Mouse (Mus musculus) erythroblast, adult 5-6 weeks (primary cell): ENCODE results near the gene Sema6c. TPM values are rescaled to one million over a fixed set of nuclear protein-coding genes. Genes with fewer than 3 reads are reported as not detected.
"Not testable (repeated sequence)": the region's sequence is repeated elsewhere in the genome, so short reads cannot be mapped to it uniquely, and the experiment has no call there.

ENCODE experiments used
- ATAC-seq: replicated peaks from 2 replicates; pipeline ENCODE4 v1.8.0; 2016; ENCODE audit warnings: moderate number of reproducible peaks, mild to moderate bottlenecking, moderate TSS enrichment, inconsistent platforms; ENCODE audit not compliant: poor library complexity, low FRiP score, severe bottlenecking
- total RNA-seq, 2 experiments: library from RNA; stranded (forward) in 1 of 2; stranded (reverse) in 1 of 2; fragments of 150-400 nt in 1 of 2; fragments of 200-764, 138-1000 nt in 1 of 2; gene quantifications; 2 replicates each; pipeline versions ENCODE4 v1.2.3 to v1.2.4; 2015 to 2017; ENCODE audit warnings: low replicate concordance in 2 of 2

Gene Sema6c
- total RNA-seq, 2 experiments from 2014 or later: not detected

- no peak for ATAC-seq
Observed at GRCm38 (mm10) chr3:95178948-95179347, 18.7 kb downstream of the Sema6c start.

DNA sequence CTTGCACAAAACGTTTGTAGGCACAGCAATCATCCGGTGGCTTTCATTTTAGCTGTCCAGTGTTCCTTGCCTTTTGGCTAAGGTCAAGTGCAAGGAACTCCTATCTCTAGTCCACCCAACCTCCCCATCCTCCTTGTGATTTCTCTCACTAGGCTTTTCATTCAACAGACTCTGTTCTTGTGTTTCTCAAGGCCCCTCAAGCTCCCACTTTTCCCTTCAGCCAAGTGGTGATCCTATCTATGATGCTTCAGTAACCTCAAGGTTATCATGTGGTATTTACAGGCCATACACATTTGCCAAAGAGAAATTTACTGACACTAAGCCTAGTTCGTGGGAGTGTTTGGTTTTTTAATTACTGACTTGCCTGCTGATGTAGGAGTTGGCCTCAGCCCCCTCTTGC, 19.6 kb downstream of the Sema6c start:
- ATAC-seq: no peak

- ATAC-seq: no peak
Observed at GRCm38 (mm10) chr3:95181841-95182240, 21.6 kb downstream of the Sema6c start.

GRCm38 (mm10) chr3:95184796-95185577, 24.7 kb downstream of the Sema6c start:
- ATAC-seq: no peak

DNA sequence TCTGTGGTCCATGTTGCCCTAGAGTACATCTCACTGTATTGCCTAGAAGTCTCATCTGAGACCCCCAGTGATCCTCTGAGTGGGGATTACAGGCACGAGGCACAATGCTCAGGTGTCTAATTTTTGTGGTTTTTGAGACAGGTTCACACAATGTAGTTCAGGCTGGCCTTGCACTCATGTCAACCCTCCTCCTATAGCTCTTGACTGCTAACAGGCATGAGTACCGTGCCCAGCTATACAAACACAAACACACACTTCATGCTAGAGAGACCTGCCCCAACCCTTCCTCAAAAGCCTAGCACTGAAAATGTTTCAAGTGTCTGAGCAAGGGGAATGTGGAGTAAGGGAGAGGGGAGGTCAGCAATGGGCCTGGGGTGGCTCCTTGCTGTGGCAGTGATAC, 25.8 kb downstream of the Sema6c start:
- ATAC-seq: no peak

DNA sequence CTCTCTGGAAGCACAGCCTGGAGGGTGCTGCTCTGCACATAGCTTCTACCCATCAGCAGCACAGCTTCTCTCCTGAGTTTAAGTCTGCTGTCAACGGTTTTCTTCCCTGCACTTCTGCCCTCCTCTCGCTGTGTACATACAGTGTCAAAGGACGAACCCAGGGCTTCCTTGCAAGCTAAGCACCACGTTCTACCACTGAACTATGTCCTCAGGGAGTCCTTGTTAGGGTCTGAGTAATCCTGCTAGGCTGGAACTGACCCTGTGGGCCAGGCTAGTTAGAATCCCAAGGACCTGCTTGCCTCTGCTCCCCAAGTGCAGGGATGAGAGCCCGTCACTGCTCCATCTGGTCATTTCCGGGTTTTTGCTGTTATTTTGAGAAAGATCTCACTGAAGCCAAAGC, 26.6 kb downstream of the Sema6c start:
- ATAC-seq: no peak

DNA sequence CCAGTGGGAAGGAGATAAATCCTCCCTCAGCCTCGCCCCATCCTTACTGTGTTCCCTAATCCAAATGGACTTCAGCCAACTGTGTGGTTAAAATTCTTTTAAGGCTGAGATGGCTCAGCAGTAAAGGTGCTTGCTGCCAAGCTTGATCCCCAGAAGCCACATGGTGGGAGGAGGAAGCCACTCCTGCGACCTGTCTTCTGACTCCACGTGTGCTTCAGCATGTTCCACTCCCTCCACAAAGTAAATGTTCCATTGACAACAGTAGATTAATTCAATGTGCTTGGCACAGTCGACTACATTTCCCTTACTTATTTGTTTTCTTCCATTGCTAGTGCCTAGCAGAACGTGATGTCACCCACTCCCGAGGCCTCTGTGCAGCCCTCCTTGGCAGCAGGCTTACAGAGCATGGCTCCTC, 34.5 kb downstream of the Sema6c start:
- no peak for ATAC-seq

- no peak for ATAC-seq
Observed at GRCm38 (mm10) chr3:95195772-95196171, 35.5 kb downstream of the Sema6c start.

GRCm38 (mm10) chr3:95199101-95199500, 38.8 kb downstream of the Sema6c start:
- no peak for ATAC-seq

- ATAC-seq: no peak
Observed at GRCm38 (mm10) chr3:95200132-95200531, 39.9 kb downstream of the Sema6c start.

DNA sequence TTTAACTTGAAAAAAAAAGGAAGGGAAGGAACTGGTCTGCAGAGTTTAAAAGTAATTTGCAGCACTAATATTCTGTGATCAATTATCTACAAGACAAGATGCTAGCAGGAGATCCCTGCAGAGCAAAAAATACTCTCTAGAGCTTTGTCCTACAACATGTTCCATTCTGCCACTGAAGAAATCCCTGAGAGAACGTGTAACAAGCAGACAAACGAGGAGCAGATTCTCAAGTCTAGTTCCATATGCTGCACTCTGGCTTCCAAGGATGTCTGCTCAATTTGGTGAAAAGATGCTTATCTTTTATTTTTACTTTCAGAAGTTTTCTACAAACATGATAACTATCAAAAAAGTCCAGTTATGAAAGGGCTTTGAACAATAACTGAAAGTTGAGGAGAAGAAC, 40.3 kb downstream of the Sema6c start:
- no peak for ATAC-seq

- ATAC-seq: no peak
Observed at GRCm38 (mm10) chr3:95203880-95204279, 43.6 kb downstream of the Sema6c start.

DNA sequence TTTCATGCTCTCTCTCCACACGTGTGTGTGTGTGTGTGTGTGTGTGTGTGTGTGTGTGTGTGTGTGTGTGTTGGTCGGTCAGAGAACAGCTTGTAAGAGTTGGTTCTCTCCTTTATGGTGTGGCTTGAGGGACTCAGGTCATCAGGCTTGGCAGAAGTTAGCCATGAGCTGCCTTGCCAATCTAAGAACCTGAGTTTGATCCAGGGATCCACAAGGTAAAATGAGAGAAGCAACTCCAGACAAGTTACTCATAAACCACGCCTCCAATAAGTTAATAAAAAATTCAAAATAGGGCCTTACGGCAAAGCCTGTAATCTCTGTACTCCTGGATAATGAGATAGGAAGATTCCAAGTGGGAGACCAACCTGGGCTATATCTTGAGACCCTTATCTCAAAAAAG, 48.0 kb downstream of the Sema6c start:
- ATAC-seq: no peak

DNA sequence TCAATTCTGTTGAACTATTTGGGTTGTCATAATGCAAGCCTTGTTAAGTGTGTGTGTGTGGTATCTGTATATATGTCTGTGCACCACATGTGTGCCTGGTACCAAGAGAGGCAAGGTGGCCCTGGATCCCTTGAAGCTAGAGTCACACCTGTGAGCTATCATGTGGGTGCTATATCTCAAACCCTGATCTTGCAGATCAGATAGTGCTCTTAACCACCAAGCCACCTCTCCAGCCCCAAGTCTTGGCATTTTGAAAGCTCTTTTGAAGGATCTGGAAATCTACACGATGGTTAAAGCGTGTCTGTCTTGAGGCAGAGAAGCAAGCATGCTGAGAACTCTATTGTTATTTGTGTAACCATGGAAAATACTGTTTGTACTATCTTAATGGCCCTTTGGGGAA, 50.3 kb downstream of the Sema6c start:
- no peak for ATAC-seq

- not testable (repeated sequence) for ATAC-seq
Observed at GRCm38 (mm10) chr3:95212889-95213608, 52.8 kb downstream of the Sema6c start.

- ATAC-seq: no peak
Observed at GRCm38 (mm10) chr3:95213609-95213975, 53.3 kb downstream of the Sema6c start.

DNA sequence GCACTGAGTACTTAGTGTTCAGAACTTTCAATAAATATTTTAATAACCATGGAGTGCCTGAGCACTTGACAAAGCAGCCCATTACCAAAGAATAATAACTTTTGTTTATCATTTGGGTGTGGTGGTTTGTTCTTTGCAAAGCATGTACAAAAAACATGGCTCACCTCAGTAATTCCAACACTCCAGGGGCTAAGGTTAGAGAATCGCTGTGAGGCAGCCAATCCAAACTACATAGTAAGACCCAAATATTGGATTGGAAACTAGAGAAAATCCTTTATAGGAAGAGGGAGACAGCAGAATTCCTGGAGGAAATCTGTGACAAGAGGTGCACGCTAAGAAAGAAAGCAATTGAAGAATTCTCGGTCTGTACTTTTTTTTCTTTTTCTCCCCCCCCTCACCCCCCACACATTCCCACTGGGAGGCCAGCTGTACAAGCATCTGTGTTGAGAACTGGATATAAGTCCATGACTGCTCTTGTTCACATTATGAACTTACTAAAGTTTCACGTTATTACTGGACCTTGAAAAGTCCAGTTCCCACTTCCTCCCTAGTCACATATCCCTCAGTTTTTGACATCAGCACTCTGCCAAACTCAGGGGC, 56.5 kb downstream of the Sema6c start:
- peak; percentile 23; the same call in 1 of the 2 replicates for ATAC-seq

DNA sequence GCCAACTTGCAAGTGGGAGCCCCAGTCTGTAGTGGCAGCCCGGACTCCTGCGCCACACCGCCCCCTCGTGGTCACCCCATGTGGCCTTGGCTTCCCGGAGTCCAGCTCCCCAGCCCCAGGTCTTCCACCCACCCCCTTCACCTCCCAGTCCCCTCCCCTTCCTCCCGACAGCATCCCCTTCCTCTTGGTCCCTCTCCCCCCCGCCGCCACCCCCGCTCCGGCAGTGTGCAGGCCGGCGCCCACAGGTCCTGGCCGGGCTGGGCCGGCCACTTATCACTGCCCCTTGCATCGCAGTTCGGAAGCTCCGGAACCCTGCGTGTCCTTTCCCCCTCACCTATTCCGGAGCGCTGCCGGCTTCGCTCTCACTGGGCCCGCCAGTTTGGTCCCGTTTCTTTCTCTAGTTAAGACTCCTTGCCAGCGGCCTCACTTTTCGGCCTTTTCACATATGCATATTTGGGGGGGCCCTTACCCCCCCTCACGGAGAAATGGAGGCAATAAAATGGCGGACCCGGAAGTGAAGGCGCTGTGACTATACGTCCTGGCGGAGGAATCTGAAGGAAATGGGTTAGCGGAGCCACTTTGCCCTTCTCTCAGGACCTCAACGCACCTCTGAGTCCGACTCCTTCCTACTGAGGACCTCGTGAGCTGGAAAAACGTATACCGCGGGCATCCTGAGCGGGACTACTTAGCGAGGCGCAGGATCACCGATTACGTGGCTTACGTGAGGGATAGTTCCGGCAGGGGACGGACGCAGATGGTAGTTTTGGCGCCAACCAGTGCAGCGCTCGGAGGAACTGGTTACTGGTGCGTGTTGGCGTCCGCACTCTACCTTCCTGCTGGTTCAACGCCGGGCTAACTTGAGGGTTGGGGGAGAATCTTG, 57.2 kb downstream of the Sema6c start, which contains the start of gene Gabpb2:
Gene Gabpb2 (minus strand): TSS at position 662 of the 880 bp plus-strand sequence.
- ATAC-seq: peak; percentile 89

- ATAC-seq: no peak
Observed at GRCm38 (mm10) chr3:95218466-95219137, 58.3 kb downstream of the Sema6c start.
